Mouse (Mus musculus) liver, embryonic 13.5 days (tissue): ENCODE measurements around the gene Smim20. TPM values are rescaled to one million over a fixed set of nuclear protein-coding genes. Genes with fewer than 3 reads are reported as not detected.

Experiments used
- ATAC-seq: fragments of 200-750 bp; cut with Nextera tagmentation; 2 replicates; pipeline ENCODE4 v1.8.0; 2017; ENCODE audit warnings: low read depth, mild to moderate bottlenecking, moderate number of reproducible peaks, moderate library complexity
- DNase-seq: peaks from one replicate; pipeline ENCODE4 v3.0.0; 2022
- H3K27ac ChIP-seq: fragments of 300-500 bp; sonication (generic); 2 replicates; pipeline ENCODE4 v1.5.1; 2015; ENCODE audit warnings: moderate library complexity, mild to moderate bottlenecking, inconsistent platforms
- H3K27me3 ChIP-seq: fragments of 300-500 bp; sonication (generic); 2 replicates; pipeline ENCODE4 v1.6.1; 2015; ENCODE audit warnings: mild to moderate bottlenecking, inconsistent platforms
- H3K36me3 ChIP-seq: fragments of 300-500 bp; sonication (generic); 2 replicates; pipeline ENCODE4 v1.6.1; 2015; ENCODE audit warnings: mild to moderate bottlenecking, inconsistent platforms
- H3K4me1 ChIP-seq: fragments of 300-500 bp; sonication (generic); replicated peaks from 2 replicates; pipeline ENCODE4 v1.6.1; 2015; ENCODE audit warnings: inconsistent platforms
- H3K4me2 ChIP-seq: fragments of 300-500 bp; sonication (generic); 2 replicates; pipeline ENCODE4 v1.6.1; 2015; ENCODE audit warnings: inconsistent platforms, mild to moderate bottlenecking, moderate library complexity
- H3K4me3 ChIP-seq: fragments of 300-500 bp; sonication (generic); replicated peaks from 2 replicates; pipeline ENCODE4 v1.5.1; 2015; ENCODE audit warnings: mild to moderate bottlenecking, inconsistent platforms
- H3K9ac ChIP-seq: fragments of 300-500 bp; sonication (generic); 2 replicates; pipeline ENCODE4 v1.6.1; 2015; ENCODE audit warnings: mild to moderate bottlenecking, inconsistent platforms
- H3K9me3 ChIP-seq: fragments of 300-500 bp; sonication (generic); replicated peaks from 2 replicates; pipeline ENCODE4 v1.6.1; 2016; ENCODE audit warnings: inconsistent platforms
- WGBS: fragments of 180-500 bp; shearing (Covaris S2); methylation state at CpG from one replicate; pipeline ENCODE4 v1.1.7; 2015; ENCODE audit not compliant: insufficient replicate concordance; 5-methylcytosine and 5-hydroxymethylcytosine counted together
- polyA plus RNA-seq: library from polyadenylated mRNA; unstranded; fragments of >200 nt; fragmentation: Nextera tagmentation; extraction: Ambion mirVana; gene quantifications from 2 replicates; pipeline ENCODE4 v1.2.1, GENCODE M21; 2015

The Smim20 gene
- polyA plus RNA-seq, 1 experiment from 2014 or later: 47.9 TPM

- Histone ChIP-seq H3K4me1 (no peaks in the 10 kb centered on the region), H3K4me3 (no peak overlapping the region), H3K9me3 (no peaks in the 10 kb centered on the region), H3K36me3 (peaks cover 22% of the 10 kb centered on the region), H3K27ac (no peak overlapping the region), H3K4me2 (no peak overlapping the region), H3K27me3 (no peaks in the 10 kb centered on the region), H3K9ac (no peak overlapping the region)
- DNase-seq (no peak), ATAC-seq (no peak)
- 71% methylated on average over 12 of the region's 12 CpGs for WGBS
Measured at GRCm38 (mm10) chr5:53279216-53279813, 12.4 kb downstream of the Smim20 start.

GRCm38 (mm10) chr5:53282487-53282886, 15.6 kb downstream of the Smim20 start:
- DNase-seq (no peak), ATAC-seq (no peak)
- WGBS: 72% methylated on average over 4 of the region's 4 CpGs
- Histone ChIP-seq H3K4me3 (no peak overlapping the region), H3K9ac (no peak overlapping the region), H3K9me3 (no peaks in the 10 kb centered on the region), H3K27me3 (no peaks in the 10 kb centered on the region), H3K27ac (no peak overlapping the region), H3K4me2 (no peak overlapping the region), H3K36me3 (peaks cover 19% of the 10 kb centered on the region), H3K4me1 (no peaks in the 10 kb centered on the region)

GRCm38 (mm10) chr5:53286406-53286805, 19.5 kb downstream of the Smim20 start:
- WGBS: 77% methylated on average over 2 of the region's 2 CpGs
- ATAC-seq (no peak), DNase-seq (no peak)
- no peaks in the 10 kb centered on the region for H3K9me3 ChIP-seq
- no peak overlapping the region for H3K9ac ChIP-seq
- no peaks in the 10 kb centered on the region for H3K27me3 ChIP-seq
- H3K27ac ChIP-seq: no peak overlapping the region
- H3K4me3 ChIP-seq: no peak overlapping the region
- no peaks in the 10 kb centered on the region for H3K36me3 ChIP-seq
- no peaks in the 10 kb centered on the region for H3K4me1 ChIP-seq
- H3K4me2 ChIP-seq: no peak overlapping the region

GRCm38 (mm10) chr5:53289438-53289837, 22.6 kb downstream of the Smim20 start:
- no peak overlapping the region for H3K4me3 ChIP-seq
- WGBS: 18% methylated on average over 9 of the region's 9 CpGs
- H3K27me3 ChIP-seq: no peaks in the 10 kb centered on the region
- H3K9me3 ChIP-seq: no peaks in the 10 kb centered on the region
- no peak overlapping the region for H3K9ac ChIP-seq
- no peaks in the 10 kb centered on the region for H3K36me3 ChIP-seq
- ATAC-seq: no peak
- DNase-seq: no peak
- no peak overlapping the region for H3K27ac ChIP-seq
- no peak overlapping the region for H3K4me2 ChIP-seq
- H3K4me1 ChIP-seq: no peaks in the 10 kb centered on the region

GRCm38 (mm10) chr5:53294627-53295026, 27.7 kb downstream of the Smim20 start:
- Histone ChIP-seq H3K4me2 (no peak overlapping the region), H3K27me3 (no peaks in the 10 kb centered on the region), H3K36me3 (no peaks in the 10 kb centered on the region), H3K4me3 (no peak overlapping the region), H3K4me1 (no peaks in the 10 kb centered on the region), H3K27ac (no peak overlapping the region), H3K9ac (no peak overlapping the region), H3K9me3 (no peaks in the 10 kb centered on the region)
- ATAC-seq: no peak
- 76% methylated on average over 5 of the region's 5 CpGs for WGBS
- DNase-seq: no peak

- H3K9me3 ChIP-seq: no peaks in the 10 kb centered on the region
- no peaks in the 10 kb centered on the region for H3K27me3 ChIP-seq
- no peak overlapping the region for H3K9ac ChIP-seq
- H3K27ac ChIP-seq: no peak overlapping the region
- no peak overlapping the region for H3K4me3 ChIP-seq
- DNase-seq (no peak), ATAC-seq (no peak)
- no peaks in the 10 kb centered on the region for H3K4me1 ChIP-seq
- no peak overlapping the region for H3K4me2 ChIP-seq
- WGBS: 56% methylated on average over 4 of the region's 4 CpGs
- no peaks in the 10 kb centered on the region for H3K36me3 ChIP-seq
Measured at GRCm38 (mm10) chr5:53296961-53297360, 30.1 kb downstream of the Smim20 start.

- H3K36me3 ChIP-seq: no peaks in the 10 kb centered on the region
- H3K27me3 ChIP-seq: no peaks in the 10 kb centered on the region
- DNase-seq: no peak
- 72% methylated on average over 8 of the region's 8 CpGs for WGBS
- H3K9me3 ChIP-seq: no peaks in the 10 kb centered on the region
- H3K27ac ChIP-seq: no peak overlapping the region
- H3K4me2 ChIP-seq: no peak overlapping the region
- no peak overlapping the region for H3K9ac ChIP-seq
- no peaks in the 10 kb centered on the region for H3K4me1 ChIP-seq
- ATAC-seq: no peak
- no peak overlapping the region for H3K4me3 ChIP-seq
Measured at GRCm38 (mm10) chr5:53301496-53301895, 34.6 kb downstream of the Smim20 start.

- no peak for ATAC-seq
Measured at GRCm38 (mm10) chr5:53302895-53303670, 36.2 kb downstream of the Smim20 start.

GRCm38 (mm10) chr5:53303941-53304340, 37.1 kb downstream of the Smim20 start:
- Histone ChIP-seq H3K4me1 (no peaks in the 10 kb centered on the region), H3K4me2 (no peak overlapping the region), H3K27ac (no peak overlapping the region), H3K36me3 (no peaks in the 10 kb centered on the region), H3K4me3 (no peak overlapping the region), H3K27me3 (no peaks in the 10 kb centered on the region), H3K9me3 (no peaks in the 10 kb centered on the region), H3K9ac (no peak overlapping the region)
- ATAC-seq (no peak), DNase-seq (no peak)
- WGBS: 79% methylated on average over 6 of the region's 6 CpGs

More at GRCm38 (mm10) chr5:53302895-53303670, 36.2 kb downstream of the Smim20 start:
- H3K36me3 ChIP-seq: no peaks in the 10 kb centered on the region
- no peak overlapping the region for H3K9ac ChIP-seq
- whole genome bisulfite sequencing: 69% methylated on average over 10 of the region's 10 CpGs
- H3K4me1 ChIP-seq: no peaks in the 10 kb centered on the region
- no peak for DNase-seq
- no peak overlapping the region for H3K4me3 ChIP-seq
- no peaks in the 10 kb centered on the region for H3K9me3 ChIP-seq
- H3K4me2 ChIP-seq: no peak overlapping the region
- H3K27me3 ChIP-seq: no peaks in the 10 kb centered on the region
- no peak overlapping the region for H3K27ac ChIP-seq

GRCm38 (mm10) chr5:53304936-53305335, 38.1 kb downstream of the Smim20 start:
- no peak for ATAC-seq
- Histone ChIP-seq H3K9me3 (no peaks in the 10 kb centered on the region), H3K27ac (no peak overlapping the region), H3K4me1 (no peaks in the 10 kb centered on the region), H3K9ac (no peak overlapping the region), H3K4me2 (no peak overlapping the region), H3K36me3 (no peaks in the 10 kb centered on the region), H3K4me3 (no peak overlapping the region), H3K27me3 (no peaks in the 10 kb centered on the region)
- no peak for DNase-seq
- WGBS: 42% methylated on average over 4 of the region's 4 CpGs

GRCm38 (mm10) chr5:53306864-53307263, 40.0 kb downstream of the Smim20 start:
- ATAC-seq (no peak), DNase-seq (no peak)
- Histone ChIP-seq H3K36me3 (no peaks in the 10 kb centered on the region), H3K27ac (no peak overlapping the region), H3K9ac (no peak overlapping the region), H3K27me3 (no peaks in the 10 kb centered on the region), H3K9me3 (no peaks in the 10 kb centered on the region), H3K4me2 (no peak overlapping the region), H3K4me3 (no peak overlapping the region), H3K4me1 (no peaks in the 10 kb centered on the region)
- WGBS: 67% methylated on average over 3 of the region's 3 CpGs

- H3K9ac ChIP-seq: no peak overlapping the region
- DNase-seq (no peak), ATAC-seq (no peak)
- H3K27me3 ChIP-seq: no peaks in the 10 kb centered on the region
- no peak overlapping the region for H3K4me2 ChIP-seq
- H3K9me3 ChIP-seq: no peaks in the 10 kb centered on the region
- 67% methylated on average over 5 of the region's 5 CpGs for WGBS
- H3K27ac ChIP-seq: no peak overlapping the region
- H3K36me3 ChIP-seq: no peaks in the 10 kb centered on the region
- no peaks in the 10 kb centered on the region for H3K4me1 ChIP-seq
- no peak overlapping the region for H3K4me3 ChIP-seq
Measured at GRCm38 (mm10) chr5:53307437-53307836, 40.6 kb downstream of the Smim20 start.
